Mouse (Mus musculus) ES-E14 (cell line): Measurements from ENCODE around the gene AU040320.

Experiments
- HCFC1 ChIP-seq: IDR thresholded peaks from 2 replicates; pipeline ENCODE4 v1.6.1; 2012; ENCODE audit warnings: low read length, inconsistent platforms, borderline replicate concordance; ENCODE audit not compliant: insufficient read depth
- MAFK ChIP-seq: IDR thresholded peaks from 2 replicates; pipeline ENCODE4 v1.6.1; 2014; ENCODE audit warnings: mild to moderate bottlenecking, low read depth, low read length, inconsistent platforms; ENCODE audit not compliant: insufficient read depth
- ZC3H11A ChIP-seq: IDR thresholded peaks from 2 replicates; pipeline ENCODE4 v1.6.1; 2012; ENCODE audit warnings: low read depth, mild to moderate bottlenecking, inconsistent platforms, low read length, borderline replicate concordance
- ZNF384 ChIP-seq: IDR thresholded peaks from 2 replicates; pipeline ENCODE4 v1.6.1; 2012; ENCODE audit warnings: low read depth, low read length, inconsistent platforms

GRCm38 (mm10) chr4:126806692-126807427 is 53.5 kb downstream of the AU040320 start:
- TF ChIP-seq HCFC1 (no peak), ZC3H11A (no peak), MAFK (no peak), ZNF384 (no peak)
